Mouse (Mus musculus): ENCODE measurements around the gene Pacsin2.
"Not testable (repeated sequence)": the region's sequence is repeated elsewhere in the genome, so short reads cannot be mapped to it uniquely, and the experiment has no call there.

The Pacsin2 gene

GRCm38 (mm10) chr15:83422299-83422981 is 42.0 kb downstream of the Pacsin2 start:
- DNase-seq = no peak

- no peak for DNase-seq
These were observed 44.8 kb downstream of the Pacsin2 start for GRCm38 (mm10) chr15:83419562-83419961.

GRCm38 (mm10) chr15:83418685-83419084 is 45.7 kb downstream of the Pacsin2 start:
- DNase-seq = no peak

DNA sequence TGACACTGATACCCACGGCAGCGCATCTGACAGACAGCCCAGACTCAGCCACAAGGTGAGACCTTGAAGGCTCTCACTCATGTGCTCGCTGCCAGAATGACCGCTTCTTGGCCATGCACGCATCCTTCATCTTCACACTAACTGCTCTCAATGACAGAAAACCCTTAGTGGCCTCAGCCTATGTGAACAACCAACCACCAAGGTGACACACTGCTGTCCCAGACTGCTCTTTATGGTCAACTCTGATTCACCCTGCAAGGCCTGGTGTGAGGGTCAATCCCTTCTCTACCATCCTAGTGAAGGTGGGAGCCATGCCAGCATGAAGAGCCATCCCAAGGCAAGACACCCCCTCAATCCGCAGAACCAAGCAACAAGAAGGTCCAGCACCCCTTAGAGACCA is 46.5 kb downstream of the Pacsin2 start:
- no peak for DNase-seq

DNA sequence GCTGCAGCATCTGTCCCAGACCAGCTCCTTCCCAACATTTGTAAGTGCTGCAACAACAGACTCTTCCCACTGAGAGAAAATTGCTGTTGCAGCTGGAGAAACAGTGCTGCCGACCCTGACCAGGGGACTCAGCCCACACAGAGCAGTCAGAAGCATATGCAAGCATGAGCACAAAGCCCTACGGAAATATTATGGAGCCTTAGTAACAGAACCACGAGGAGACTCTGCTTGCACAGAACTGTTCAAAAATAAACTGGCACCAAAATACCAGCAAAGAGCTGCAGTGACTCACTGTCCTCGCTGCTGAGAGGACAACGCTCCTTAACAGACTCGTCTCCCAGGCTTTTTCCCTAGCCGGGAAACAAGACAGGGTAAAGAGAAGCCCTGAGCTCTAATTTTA is 47.0 kb downstream of the Pacsin2 start:
- no peak for DNase-seq

- DNase-seq = no peak
These were observed 49.0 kb downstream of the Pacsin2 start for GRCm38 (mm10) chr15:83415391-83415790.

- DNase-seq = peak; percentile 59
These were observed 52.8 kb downstream of the Pacsin2 start for GRCm38 (mm10) chr15:83411616-83412015.

DNA sequence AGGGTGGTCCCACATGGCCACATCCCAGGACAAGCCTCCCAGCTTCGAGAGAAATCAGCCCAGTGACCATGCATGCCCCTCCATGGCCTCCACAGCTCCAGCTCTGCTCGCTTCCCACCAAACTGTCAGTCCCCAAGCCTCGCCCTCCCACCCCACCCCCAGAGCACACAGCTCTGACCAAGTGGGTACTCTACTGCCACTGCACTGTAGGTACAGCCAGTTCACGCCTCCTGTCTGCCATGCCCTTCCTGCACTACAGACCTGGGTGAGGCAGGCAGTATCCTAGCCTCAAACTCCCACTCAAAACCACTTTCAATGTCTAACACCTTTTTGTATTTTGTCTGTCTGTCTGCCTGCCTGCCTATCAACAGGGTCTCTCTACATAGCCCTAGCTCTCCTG is 53.7 kb downstream of the Pacsin2 start:
- DNase-seq = no peak

DNA sequence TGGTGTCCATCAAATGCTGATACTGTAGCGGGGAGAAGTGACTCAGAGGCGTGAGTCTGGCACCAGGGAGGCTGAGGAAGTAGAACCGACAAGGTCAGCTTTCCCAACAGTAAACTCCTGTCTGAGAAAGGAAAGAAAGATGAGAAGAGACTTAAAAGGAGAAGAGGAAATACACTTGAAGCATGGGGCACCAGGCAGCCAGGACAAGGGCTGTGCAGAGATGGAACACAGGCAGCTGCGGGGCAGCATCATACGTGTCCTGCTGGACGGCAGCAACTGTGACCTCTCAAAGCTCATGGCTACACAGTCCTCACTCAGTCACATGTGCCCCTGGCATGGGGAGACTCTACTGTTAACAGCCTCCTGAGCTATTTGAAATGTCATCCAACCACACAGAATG is 54.1 kb downstream of the Pacsin2 start:
- peak; percentile 42 for DNase-seq

DNA sequence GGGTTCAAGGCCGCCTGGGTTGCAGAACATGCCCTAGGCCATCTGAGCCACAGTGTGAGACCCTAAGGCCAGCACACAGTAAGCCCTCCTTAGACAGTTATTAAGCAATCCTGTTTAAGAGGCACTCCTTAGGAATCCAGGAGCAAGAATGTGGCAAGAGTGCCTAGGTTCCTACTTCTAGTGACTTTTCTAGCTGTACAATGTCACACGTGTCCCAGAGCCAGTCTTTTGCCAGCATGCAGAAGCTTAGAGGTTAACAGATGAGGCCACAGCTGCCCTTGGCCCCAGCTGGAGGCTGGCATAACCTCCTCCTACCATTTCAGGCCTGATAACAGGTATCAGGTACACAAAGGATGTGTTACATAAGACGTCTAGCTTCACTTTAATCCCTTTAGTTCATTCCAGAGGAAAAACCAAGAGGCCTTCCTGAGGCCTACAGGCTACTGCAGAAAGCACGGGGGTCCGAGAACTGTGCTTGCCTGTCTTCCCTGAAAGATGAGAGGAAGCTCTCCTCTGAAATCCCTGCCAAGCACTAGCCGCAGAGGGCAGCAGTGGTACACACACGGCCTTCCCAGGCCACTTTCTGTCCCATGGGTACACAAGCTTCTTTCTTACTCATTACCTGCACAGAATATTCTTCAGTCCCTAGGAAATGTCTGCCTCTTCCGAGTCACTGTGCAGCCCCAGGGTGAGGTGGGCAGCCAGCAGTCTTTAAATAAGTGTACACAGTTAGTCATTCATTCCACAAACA is 55.5 kb downstream of the Pacsin2 start:
- peak; percentile 67 for DNase-seq

GRCm38 (mm10) chr15:83408216-83408615 is 56.2 kb downstream of the Pacsin2 start:
- DNase-seq = peak; percentile 52

GRCm38 (mm10) chr15:83407502-83407901 is 56.9 kb downstream of the Pacsin2 start:
- DNase-seq = no peak

- not testable (repeated sequence) for DNase-seq
These were observed 58.5 kb downstream of the Pacsin2 start for GRCm38 (mm10) chr15:83405866-83406265.

DNA sequence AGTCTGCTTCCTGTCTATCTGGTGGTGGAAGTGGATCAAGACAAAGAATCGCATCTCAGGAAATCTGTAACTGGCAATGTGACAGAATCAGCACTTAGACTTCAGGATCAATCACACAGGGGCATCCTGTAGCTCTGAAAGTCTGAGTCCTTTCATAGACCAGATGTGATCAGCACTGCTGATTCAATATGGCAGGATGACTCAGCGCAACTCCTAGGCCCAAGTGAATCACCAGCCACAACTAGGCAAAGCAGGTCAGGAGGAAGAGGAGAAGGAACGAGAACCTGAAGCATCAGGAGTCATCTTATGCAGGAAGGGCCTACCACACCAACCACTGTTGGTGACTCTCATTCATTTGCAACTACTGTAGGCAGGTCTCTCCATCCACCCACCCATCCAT is 60.4 kb downstream of the Pacsin2 start:
- no peak for DNase-seq

- DNase-seq = no peak
These were observed 61.4 kb downstream of the Pacsin2 start for GRCm38 (mm10) chr15:83403016-83403415.

DNA sequence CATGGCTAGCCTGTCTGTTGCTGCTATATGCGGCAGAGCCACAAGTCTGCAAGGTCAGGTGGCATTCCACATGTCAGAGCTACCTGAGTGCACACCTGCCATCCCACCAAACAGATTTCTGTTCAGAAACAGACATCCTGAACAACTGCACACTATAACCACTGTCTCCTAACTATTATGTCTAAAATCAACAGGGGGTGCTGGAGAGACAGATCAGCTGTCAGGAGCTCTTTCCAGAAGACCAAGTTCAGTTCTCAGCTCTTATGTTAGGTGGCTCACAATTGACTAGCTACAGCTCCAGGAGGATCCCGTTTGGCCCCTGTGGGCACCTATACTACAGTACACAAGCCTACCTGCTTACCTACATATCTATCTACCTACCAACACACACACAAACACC is 71.7 kb downstream of the Pacsin2 start:
- no peak for DNase-seq

GRCm38 (mm10) chr15:83387911-83388310 is 76.5 kb downstream of the Pacsin2 start:
- no peak for DNase-seq

- DNase-seq = peak; percentile 13
These were observed 80.8 kb downstream of the Pacsin2 start for GRCm38 (mm10) chr15:83383633-83384032.

DNA sequence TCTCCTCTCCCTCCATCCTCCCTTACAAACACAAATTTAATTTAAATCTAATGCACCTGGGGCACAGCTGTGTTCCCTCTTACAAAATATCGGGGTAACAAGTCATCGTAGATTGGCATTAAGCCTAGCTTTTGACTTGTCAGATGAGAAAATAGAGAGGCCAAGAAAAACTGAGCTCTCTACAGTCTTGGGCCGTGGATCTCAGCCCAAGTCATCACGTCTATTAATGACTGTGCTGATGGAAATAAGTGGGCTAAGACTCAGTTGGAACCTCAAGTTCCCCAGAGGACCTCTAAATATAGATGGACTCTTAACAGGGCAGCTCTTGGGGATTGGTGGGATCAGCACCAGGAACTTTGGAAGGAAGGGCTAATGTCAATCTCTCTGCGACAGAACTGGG is 81.3 kb downstream of the Pacsin2 start:
- DNase-seq = no peak

DNA sequence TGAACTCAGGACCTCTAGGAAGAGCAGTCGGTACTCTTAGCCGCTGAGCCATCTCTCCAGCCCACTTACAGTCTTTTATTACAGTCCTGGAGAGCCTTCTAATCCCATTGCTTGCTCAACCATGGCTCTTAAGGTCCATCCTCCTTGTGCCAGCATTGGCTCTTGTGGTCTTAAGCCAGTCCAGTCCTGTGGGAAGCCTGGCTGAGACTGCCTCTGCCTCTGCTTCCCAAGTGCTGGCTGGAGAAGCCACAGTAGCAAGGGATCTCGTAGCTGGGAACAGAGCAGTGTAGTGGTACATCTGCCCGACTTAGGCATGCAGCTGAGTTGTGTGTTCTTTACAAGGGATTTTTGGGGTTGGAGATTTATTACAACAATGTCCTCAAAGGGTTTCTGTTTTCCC is 81.9 kb downstream of the Pacsin2 start:
- DNase-seq = peak; percentile 4

DNA sequence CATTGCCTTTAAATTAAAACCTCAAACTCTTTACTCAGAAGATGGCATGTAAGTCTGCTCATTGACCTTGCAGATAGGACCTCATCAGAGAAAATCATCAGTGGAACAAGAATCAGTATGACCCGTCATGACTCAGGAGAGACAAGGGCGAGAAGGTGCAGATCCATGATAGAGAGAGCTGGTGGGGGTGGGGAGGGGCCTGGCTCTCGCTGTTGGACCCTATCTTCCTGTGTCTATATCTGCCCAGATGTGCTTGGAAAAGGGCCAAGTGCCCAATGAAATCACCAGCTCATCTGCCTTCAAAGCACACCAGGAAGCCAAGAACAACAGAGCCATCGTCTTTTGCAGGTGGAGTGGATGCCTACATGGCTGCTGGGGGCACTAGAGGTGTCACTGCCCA is 87.3 kb downstream of the Pacsin2 start:
- DNase-seq = no peak

DNA sequence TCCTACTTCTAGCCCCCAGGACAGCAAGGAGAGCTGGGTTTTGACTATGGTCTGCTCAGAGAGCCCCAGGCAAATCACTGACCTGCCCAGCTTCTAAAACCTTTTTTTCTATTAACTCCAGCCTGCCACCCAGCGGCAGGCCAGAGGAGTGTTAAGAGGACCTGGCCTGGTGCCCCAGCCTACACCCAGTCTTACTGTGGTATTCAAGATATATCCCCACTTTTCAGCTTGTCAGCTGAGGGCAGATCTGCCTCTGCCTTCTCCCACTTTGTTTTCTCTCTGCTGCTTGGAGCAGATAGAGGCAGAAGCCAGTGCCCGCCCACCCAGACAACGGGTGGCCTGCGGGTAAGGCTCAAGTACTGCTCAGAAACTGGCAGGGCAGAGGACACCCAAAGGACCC is 89.3 kb downstream of the Pacsin2 start:
- DNase-seq = peak; percentile 87

GRCm38 (mm10) chr15:83374076-83374475 is 90.3 kb downstream of the Pacsin2 start:
- peak; percentile 29 for DNase-seq

- not testable (repeated sequence) for DNase-seq
These were observed 95.7 kb downstream of the Pacsin2 start for GRCm38 (mm10) chr15:83368702-83369101.

DNA sequence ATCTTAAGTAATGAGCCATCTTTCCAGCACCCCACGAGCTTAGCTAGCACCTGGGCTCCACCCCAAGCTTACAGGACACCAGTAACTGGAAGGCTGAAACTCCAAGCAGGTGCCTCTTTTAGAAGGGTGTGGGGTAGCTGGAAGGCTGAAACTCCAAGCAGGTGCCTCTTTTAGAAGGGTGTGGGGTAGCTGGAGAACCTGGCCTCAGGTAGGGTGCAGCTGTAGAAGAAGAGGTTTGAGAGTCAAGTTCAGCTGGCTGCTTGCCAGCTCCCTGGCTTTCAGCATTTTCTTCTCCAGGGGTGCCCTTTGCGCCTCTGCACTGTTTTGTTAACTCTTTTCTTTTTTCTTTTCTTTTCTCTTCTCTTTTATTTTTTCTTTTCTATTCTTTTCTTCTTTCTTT is 96.1 kb downstream of the Pacsin2 start:
- peak; percentile 53 for DNase-seq
